In genomic region chr12:85087845-85088244, GRCm38 (mm10) we compare ENCODE assay signal across 23 mouse cellular contexts.
"Had no signal": no experiment of that assay in that cellular context is flagged by ENCODE, and none has a peak within 500 bp of the region (broad histone marks: within the 10 kb centered on the region; RNA-seq: fewer than 3 reads in every experiment).

No protein-coding gene starts in this region.

- H3K4me1 ChIP-seq: heart, embryonic 13.5 days; heart, embryonic 15.5 days; intestine, embryonic 15.5 days had no signal

- DNase-seq: gastrocnemius, postnatal 14 days; gastrocnemius, postnatal 36 days; heart, adult 18-20 months; heart, postnatal 36 days; kidney, adult 18-20 months; kidney, adult 8-10 months; kidney, postnatal 10 days; kidney, postnatal 25 days; kidney, postnatal 4 days had no signal

- H3K4me3 ChIP-seq: heart, embryonic 13.5 days; heart, embryonic 15.5 days; intestine, embryonic 15.5 days; layer of hippocampus, adult 2 months; left cerebral cortex, adult 2 months; limb, embryonic 13.5 days; limb, embryonic 15.5 days; liver, embryonic 12.5 days had no signal

- ATAC-seq: hindbrain, embryonic 16.5 days; inflammation-experienced regulatory T-cells, adult 6 months; intestine, embryonic 15.5 days; intestine, postnatal 0 days; liver, embryonic 12.5 days had no signal

- H3K27me3 ChIP-seq: heart, embryonic 13.5 days; heart, embryonic 15.5 days; intestine, embryonic 15.5 days; limb, embryonic 13.5 days; limb, embryonic 15.5 days; liver, embryonic 12.5 days had no signal

- H3K27ac ChIP-seq: heart, embryonic 13.5 days; heart, embryonic 15.5 days; hindbrain, embryonic 14.5 days; intestine, embryonic 15.5 days; layer of hippocampus, adult 2 months; left cerebral cortex, adult 2 months; limb, embryonic 13.5 days; limb, embryonic 15.5 days; liver, embryonic 12.5 days; liver, embryonic 14.5 days had no signal

- H3K4me2 ChIP-seq: heart, embryonic 11.5 days; heart, embryonic 13.5 days; heart, embryonic 15.5 days; hindbrain, embryonic 14.5 days; intestine, embryonic 15.5 days; limb, embryonic 13.5 days; limb, embryonic 15.5 days; liver, embryonic 12.5 days had no signal

- H3K9me3 ChIP-seq: heart, embryonic 13.5 days; heart, embryonic 15.5 days; intestine, embryonic 15.5 days; limb, embryonic 13.5 days; limb, embryonic 15.5 days; liver, embryonic 12.5 days had no signal

- H3K9ac ChIP-seq: heart, embryonic 13.5 days; heart, embryonic 15.5 days; hindbrain, embryonic 14.5 days; intestine, embryonic 15.5 days; limb, embryonic 13.5 days; limb, embryonic 15.5 days; liver, embryonic 12.5 days; liver, embryonic 14.5 days had no signal
